Mouse (Mus musculus) monocyte, adult 5-6 weeks (primary cell): ENCODE results near the gene Lancl3. TPM values are rescaled to one million over a fixed set of nuclear protein-coding genes. Genes with fewer than 3 reads are reported as not detected.
A peak's percentile ranks its signal among the peaks of the same experiment; 100 is the strongest.
"Not testable (repeated sequence)": the region's sequence is repeated elsewhere in the genome, so short reads cannot be mapped to it uniquely, and the experiment has no call there.

Experiments used
- ATAC-seq: fragments of 153-309, 156-312 bp; replicated peaks from 2 replicates; pipeline ENCODE4 v1.8.0; 2017; ENCODE audit warnings: mild to moderate bottlenecking; ENCODE audit not compliant: low TSS enrichment, insufficient number of reproducible peaks, severe bottlenecking, poor library complexity, low FRiP score
- total RNA-seq: library from RNA; stranded (forward); fragments of 200-1000, 200-491, 200-594 nt; gene quantifications from 3 replicates; pipeline ENCODE4 v1.2.3, GENCODE M21; 2017

The Lancl3 gene
- total RNA-seq, 1 experiment from 2014 or later, result not detected

- no peak for ATAC-seq
These were observed 55.2 kb downstream of the Lancl3 start for GRCm38 (mm10) chrX:9254901-9255300.

GRCm38 (mm10) chrX:9256766-9257165 is 57.1 kb downstream of the Lancl3 start, which contains the start of gene Gm14862:
Gene Gm14862, minus strand, starts transcription at chrX:9256899.
- ATAC-seq, result no peak

- ATAC-seq, result no peak
These were observed 58.1 kb downstream of the Lancl3 start for GRCm38 (mm10) chrX:9257831-9258230.

GRCm38 (mm10) chrX:9259267-9259666 is 59.6 kb downstream of the Lancl3 start:
- ATAC-seq, result no peak

GRCm38 (mm10) chrX:9271112-9271511 is 71.4 kb downstream of the Lancl3 start:
- no peak for ATAC-seq

GRCm38 (mm10) chrX:9271947-9272459 is 72.3 kb downstream of the Lancl3 start:
- ATAC-seq, result no peak

- ATAC-seq, result peak; percentile 73
These were observed 73.0 kb downstream of the Lancl3 start, which contains the start of gene Xk for GRCm38 (mm10) chrX:9272460-9273361. Gene Xk, plus strand, starts transcription at chrX:9272756.

DNA sequence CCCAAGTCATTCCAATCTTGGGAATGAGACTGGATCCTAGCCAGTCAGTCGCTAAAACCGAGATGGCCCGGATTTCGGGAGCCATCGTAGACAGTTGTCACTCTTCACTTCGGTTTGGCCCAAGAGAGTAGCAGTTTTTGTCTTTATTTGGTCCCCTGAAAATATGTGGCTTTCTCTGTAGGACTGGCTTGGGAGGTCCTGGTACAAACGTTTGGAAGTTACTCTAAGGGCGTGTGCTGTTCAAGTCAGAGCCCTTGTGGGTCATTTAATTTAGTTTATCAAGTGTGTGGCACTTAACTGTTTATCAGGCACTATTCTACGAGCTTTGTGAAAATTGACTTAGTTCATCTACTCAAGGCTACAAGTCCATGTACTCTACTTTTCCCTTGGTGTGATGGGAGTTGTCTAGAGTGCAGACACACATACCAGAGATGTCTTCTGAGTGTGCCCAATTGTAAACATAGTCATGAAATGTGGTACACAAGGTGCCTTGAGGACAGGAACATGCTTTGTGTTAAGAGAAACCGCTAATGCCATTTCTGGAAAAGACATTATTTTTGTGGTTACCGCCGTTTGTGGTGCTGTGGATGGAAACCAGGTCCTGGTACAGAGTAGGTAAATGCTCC is 73.8 kb downstream of the Lancl3 start:
- no peak for ATAC-seq

DNA sequence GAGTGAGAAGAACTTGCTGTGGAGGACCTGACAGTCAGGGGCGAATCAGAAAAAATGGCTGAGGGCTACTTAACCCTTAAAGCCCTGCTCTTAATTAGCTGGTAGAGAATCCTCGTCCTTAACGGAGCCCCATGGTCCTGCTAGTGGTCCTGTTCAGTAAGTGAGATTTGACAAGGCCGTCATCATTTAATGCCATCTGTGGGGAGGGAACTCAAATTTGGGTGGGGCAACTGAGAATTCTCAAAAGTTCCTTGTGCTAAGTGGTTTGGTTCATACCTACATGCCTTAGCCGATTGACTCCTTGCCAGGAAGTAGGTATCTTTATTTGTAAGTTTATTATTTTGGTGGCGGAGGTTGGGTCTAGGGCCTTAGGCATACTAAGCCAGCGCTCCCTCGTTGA is 74.6 kb downstream of the Lancl3 start:
- ATAC-seq, result no peak

- ATAC-seq, result not testable (repeated sequence)
These were observed 83.8 kb downstream of the Lancl3 start, which contains the start of gene H2al1m for GRCm38 (mm10) chrX:9283464-9283863. Gene H2al1m, plus strand, starts transcription at chrX:9283764.

- not testable (repeated sequence) for ATAC-seq
These were observed 93.6 kb downstream of the Lancl3 start for GRCm38 (mm10) chrX:9293140-9293829.

DNA sequence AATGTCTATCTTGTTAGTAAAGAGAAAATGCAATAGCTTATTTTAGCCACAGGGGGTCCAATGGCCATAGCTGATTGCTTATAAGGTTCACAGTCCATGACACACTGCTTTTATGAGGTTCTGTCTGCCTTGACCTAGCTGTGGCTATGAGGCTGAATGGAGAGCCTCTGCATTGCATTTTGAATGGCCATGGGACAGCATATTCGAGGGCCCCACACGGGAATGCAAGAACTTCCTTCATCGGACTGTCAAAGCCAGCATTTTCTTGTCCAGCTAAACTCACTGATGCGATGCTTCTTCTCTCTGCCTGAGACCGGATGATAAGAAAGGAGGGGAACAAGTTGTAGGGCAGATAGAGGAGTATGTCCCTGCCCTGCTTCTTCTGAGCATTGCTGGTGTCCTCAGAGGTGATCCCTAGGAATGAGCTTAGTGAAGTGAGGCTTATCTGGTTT is 98.7 kb downstream of the Lancl3 start:
- ATAC-seq, result no peak

- ATAC-seq, result no peak
These were observed 103.1 kb downstream of the Lancl3 start for GRCm38 (mm10) chrX:9302791-9303190.

DNA sequence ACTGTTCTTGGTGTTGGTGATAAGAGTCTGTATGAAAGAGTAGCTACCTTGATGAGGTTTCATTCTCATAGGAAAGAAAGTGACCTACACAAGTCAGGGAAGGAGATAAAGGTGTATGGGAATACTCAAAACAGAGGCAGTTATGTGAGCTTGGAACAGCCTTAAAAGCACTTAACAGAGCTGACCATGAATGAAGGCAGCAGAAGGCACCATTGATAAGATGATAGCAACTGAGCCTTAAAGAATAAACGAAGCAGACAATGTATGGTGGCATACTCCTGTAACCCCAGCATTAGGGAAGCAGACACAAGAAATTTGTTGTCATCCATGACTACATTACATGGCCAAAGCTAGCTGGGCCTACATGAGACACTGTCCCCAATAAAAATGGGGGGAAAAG is 103.8 kb downstream of the Lancl3 start:
- ATAC-seq, result no peak

- not testable (repeated sequence) for ATAC-seq
These were observed 116.8 kb downstream of the Lancl3 start for GRCm38 (mm10) chrX:9316457-9316856.
